Mouse (Mus musculus): Measurements from ENCODE around the gene Adgrl3.

Adgrl3 gene

GRCm38 (mm10) chr5:81218500-81219057 is 198.6 kb downstream of the Adgrl3 start:
- CTCF ChIA-PET, result no interaction called here
- POLR2A ChIA-PET, result no interaction called here

GRCm38 (mm10) chr5:81224465-81224864 is 204.5 kb downstream of the Adgrl3 start:
- POLR2A ChIA-PET, result no interaction called here
- CTCF ChIA-PET, result no interaction called here

DNA sequence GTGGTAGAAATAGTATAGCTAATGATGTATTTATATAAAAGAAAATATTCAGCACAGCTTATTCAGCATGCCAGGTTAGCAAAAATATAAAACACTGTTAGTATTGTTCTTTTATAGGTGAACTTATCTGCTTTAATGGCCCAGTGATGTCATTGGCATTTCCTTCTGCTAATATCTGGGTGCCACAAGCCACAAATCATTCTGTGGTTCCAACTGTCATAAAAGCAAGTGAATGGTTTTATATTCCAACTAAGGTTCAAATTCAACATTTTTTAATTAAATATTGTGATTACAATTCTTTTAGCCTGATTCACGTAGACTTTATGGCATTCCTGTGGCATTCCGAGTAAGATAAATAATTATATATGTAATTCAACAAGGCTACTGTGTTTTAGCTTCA is 205.5 kb downstream of the Adgrl3 start:
- CTCF ChIA-PET, result no interaction called here

DNA sequence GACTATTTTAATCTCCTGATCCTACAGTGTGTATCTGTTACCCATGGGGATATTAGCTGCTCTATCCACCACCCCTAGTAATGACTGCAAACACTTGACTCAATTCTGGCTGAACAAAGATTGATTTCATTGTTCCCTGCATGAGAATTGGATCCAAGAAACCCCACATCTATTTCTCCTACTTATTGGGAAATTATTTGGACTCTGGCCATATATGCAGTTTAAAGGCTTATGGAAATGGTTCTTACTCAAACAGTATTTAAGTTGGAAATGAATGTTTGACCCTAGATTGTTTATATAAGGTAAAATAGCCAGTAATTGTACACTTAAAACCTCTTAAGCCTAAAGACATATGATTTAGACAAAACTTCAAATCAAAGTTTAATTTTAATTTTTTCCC is 207.3 kb downstream of the Adgrl3 start:
- ChIA-PET CTCF (no interaction called here), POLR2A (no interaction called here)

More for the DNA sequence above, 205.5 kb downstream of the Adgrl3 start:
- POLR2A ChIA-PET, result no interaction called here

DNA sequence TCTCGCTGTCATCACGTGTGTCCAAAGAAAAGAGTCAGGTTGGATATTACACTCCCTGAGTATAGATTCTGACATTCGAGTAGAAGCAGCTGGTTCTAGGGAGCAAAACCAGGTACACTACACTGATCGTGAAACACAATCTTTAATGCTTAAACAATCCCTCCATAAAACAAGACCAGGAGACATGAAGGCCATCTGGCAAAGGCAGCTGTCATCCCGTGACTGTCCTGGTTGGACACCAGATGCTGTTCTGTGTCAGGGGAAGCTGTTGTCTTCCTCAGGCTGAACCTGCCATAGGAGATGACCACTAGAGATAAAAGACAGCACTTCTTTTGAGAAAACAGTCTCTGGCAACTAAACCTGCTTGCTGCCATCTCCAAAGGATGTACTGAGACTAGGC is 228.8 kb downstream of the Adgrl3 start:
- ChIA-PET CTCF (no interaction called here), POLR2A (no interaction called here)

- POLR2A ChIA-PET, result no interaction called here
- CTCF ChIA-PET, result no interaction called here
Observed at GRCm38 (mm10) chr5:81256091-81256490, 236.2 kb downstream of the Adgrl3 start.

DNA sequence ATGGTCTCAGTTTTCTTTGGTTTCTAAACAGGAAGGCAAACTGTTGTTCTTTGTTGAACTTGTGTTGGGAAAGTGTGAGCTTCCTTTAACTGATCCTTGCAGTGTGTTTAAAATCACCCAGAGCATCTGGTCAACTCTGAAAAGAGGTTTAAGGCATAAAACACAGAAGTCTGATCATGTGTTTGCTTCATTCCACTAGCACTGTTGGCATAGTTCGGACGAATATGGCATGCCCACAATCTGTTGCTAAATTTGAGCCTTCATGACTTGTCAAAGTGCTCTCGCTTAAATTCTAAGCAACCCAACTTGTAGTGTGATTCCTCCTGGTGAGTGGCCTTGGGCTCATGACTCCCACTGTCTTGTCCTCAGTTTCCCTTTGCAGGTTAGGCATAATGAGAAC is 249.8 kb downstream of the Adgrl3 start:
- CTCF ChIA-PET, result no interaction called here
- POLR2A ChIA-PET, result no interaction called here

DNA sequence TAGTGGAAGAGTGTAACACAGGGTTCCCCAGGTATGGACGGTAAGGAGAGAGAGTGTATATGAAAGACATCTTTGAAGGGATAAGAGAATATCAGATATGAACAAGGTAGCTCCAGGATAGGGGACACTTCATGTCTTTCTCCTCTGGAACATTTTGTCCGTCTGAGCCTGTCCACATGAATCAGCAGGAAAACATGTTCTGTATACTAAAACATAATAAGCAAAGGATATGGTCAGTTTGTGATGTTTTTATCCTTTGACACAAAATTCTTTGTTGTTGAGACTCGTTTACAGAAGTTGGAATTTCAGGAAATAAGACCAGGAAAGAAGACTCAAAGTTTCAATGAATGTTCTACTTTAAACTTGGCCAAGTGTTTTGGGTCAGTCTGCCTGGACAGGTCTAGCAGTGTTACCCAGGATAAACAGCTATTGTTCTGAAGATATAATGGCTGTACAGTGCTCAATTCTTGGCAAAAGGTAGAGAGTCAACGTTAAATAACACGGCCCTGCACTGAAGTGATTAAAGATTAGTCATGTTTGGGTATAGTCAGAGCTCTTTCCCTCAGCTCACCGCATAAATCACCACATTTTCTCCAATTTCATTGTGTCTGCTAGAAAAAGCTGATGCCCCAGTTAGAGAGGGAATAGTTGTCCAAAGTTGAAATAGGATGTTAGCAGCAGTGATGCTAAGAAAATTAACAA is 255.6 kb downstream of the Adgrl3 start:
- POLR2A ChIA-PET, result no interaction called here
- CTCF ChIA-PET, result no interaction called here

DNA sequence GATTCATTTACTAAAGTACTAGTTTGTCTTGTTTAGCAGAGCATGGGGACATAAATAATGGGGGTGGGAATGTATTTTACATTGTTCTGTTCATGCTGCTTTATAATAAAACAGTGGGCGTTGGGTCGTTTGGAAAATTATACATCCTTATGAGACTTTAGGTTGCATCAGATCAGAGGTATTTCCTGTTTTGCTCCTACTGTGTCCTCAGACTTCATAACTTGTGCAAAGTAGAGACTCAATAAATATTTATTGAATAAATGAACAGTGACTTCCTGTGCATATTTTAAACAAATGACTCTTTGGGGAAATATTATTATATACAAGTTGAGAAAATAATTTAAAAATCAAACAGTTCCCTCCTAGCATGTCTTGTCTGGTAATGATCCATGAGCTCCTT is 259.3 kb downstream of the Adgrl3 start:
- ChIA-PET POLR2A (interaction anchor here in 1 of 4 experiments (0.6 kb wide), 1 partner anchor 39 kb away, joined by 3 read pairs; no protein-coding TSS in a partner anchor), CTCF (no interaction called here)

- ChIA-PET POLR2A (no interaction called here), CTCF (no interaction called here)
Observed at GRCm38 (mm10) chr5:81285643-81286042, 265.7 kb downstream of the Adgrl3 start.

- CTCF ChIA-PET, result no interaction called here
- POLR2A ChIA-PET, result no interaction called here
Observed at GRCm38 (mm10) chr5:81301874-81302273, 281.9 kb downstream of the Adgrl3 start.

- ChIA-PET POLR2A (no interaction called here), CTCF (no interaction called here)
Observed at GRCm38 (mm10) chr5:81317406-81318112, 297.6 kb downstream of the Adgrl3 start.

DNA sequence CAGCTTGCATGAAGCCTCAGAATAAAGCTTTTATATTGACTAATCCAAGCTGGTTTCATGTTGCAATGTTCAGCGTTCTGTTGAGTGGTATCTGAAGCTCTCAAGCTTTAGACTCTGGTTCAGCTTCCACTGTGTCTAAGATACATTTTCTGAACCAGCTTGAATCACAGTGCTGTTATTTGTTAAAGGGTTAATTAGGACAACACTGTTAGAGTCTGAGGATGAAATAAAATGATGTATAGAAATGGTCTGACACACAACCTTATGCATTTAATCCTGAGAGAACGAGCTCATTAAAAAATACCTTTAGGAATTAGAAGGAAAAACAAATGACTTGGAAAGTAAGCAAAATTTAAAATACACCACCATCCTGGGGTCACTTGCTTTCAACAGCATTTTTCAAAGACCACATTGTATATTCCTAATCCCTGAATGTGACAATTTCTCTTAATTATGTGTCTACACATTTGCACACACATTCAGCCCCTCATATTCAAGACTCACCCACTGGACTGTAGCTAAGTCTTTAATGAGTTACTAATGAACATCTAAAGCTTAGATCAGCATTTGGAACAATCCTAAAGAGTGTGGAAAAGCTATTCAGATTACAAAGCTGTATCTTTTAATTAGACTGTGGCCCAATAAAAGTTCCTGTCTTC is 301.5 kb downstream of the Adgrl3 start:
- POLR2A ChIA-PET, result no interaction called here
- CTCF ChIA-PET, result no interaction called here

DNA sequence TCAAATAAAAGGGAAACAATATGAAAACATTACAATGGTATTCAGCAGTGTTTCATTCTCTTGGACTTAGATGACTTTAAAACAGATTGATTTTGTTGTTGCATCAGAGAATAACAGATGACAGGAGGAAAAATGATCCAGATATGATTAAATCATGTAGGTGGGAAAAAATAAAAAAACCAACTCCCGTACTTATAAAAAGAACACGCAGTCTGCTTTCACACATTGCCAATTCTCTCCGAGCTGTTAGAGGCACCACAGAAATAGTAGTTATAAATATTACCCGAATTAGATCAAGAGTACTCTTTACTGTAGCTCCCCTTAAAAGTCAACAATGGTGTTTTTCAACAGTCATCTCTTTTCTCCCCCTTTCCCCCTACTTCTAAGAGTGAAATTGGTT is 302.1 kb downstream of the Adgrl3 start:
- POLR2A ChIA-PET, result interaction anchor here in 1 of 4 experiments (0.7 kb wide), 1 partner anchor 150 kb away, joined by 3 read pairs; no protein-coding TSS in a partner anchor
- CTCF ChIA-PET, result no interaction called here

DNA sequence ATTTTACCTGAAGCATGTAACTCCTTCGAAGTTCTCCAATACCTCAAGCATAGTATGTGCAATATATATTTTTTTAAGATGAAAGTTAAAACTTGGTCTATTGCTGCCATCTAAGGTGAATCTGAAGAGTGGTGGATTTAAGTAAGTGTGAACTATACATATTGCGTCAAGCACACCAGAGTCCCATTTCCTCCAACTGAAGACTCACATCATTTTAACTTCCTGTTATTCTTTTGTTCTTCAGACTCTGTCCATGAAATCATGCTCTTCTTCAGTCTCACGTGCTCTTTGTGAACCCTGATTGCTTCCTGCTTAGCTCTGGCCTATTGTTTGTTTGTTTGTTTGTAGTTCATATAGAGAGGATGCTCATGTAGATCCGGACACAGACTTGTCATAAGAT is 307.0 kb downstream of the Adgrl3 start:
- CTCF ChIA-PET, result no interaction called here
- POLR2A ChIA-PET, result interaction anchor here in 1 of 4 experiments (0.7 kb wide), 1 partner anchor 722 kb away, joined by 4 read pairs; no protein-coding TSS in a partner anchor

DNA sequence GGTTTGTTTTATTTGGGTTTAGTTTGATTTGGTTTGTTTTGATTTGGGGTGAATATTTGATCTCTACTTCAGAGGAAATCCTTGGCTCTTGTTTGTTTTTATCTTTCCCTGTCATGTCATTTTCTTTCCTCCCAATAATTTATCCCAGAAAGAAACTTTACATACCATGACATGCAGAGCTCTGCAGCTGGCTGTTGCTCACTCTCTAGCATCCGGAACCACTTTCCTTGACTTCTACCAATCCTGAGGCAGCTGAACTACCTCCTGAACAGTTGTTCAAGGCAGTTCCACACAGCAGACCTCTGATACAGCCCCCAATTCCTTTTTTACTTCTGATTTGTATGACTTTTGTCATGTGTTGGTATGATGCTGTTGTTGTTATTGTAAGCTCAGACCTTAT is 307.5 kb downstream of the Adgrl3 start:
- ChIA-PET CTCF (interaction anchor here in 1 of 4 experiments (0.7 kb wide), 1 partner anchor 443 kb away, joined by 4 read pairs; no protein-coding TSS in a partner anchor), POLR2A (no interaction called here)

- POLR2A ChIA-PET, result no interaction called here
Observed at GRCm38 (mm10) chr5:81329571-81329971, 309.6 kb downstream of the Adgrl3 start.

DNA sequence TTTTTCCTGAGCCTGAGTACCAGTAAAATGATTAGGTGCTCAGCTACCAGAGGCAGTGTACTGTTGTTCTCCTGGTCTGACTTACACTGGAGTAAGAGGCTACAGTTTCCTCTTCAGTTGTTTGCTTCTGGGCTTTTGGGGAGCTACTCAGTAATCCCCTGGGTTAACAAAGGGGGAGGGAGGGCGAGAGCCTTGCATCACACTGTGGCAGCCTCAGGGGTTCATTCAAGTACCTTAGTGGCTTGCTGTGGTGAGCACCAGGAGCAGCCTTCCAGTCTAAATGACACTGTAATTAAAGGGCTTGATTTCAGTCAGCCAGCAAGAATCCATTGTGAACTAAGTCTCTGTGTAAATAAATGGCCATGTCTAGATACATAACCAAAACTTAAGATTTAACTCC is 324.4 kb downstream of the Adgrl3 start:
- CTCF ChIA-PET, result interaction anchor here in 1 of 4 experiments (0.5 kb wide), 1 partner anchor 13 kb away, joined by 3 read pairs; no protein-coding TSS in a partner anchor
- POLR2A ChIA-PET, result no interaction called here

More at GRCm38 (mm10) chr5:81329571-81329971, 309.6 kb downstream of the Adgrl3 start:
- CTCF ChIA-PET, result interaction anchor here in 1 of 4 experiments (0.6 kb wide), 1 partner anchor 787 kb away, joined by 4 read pairs; no protein-coding TSS in a partner anchor

- ChIA-PET CTCF (no interaction called here), POLR2A (interaction anchor here in 1 of 4 experiments (0.9 kb wide), 1 partner anchor 20 kb away, joined by 4 read pairs; no protein-coding TSS in a partner anchor)
Observed at GRCm38 (mm10) chr5:81345096-81345435, 325.1 kb downstream of the Adgrl3 start.

DNA sequence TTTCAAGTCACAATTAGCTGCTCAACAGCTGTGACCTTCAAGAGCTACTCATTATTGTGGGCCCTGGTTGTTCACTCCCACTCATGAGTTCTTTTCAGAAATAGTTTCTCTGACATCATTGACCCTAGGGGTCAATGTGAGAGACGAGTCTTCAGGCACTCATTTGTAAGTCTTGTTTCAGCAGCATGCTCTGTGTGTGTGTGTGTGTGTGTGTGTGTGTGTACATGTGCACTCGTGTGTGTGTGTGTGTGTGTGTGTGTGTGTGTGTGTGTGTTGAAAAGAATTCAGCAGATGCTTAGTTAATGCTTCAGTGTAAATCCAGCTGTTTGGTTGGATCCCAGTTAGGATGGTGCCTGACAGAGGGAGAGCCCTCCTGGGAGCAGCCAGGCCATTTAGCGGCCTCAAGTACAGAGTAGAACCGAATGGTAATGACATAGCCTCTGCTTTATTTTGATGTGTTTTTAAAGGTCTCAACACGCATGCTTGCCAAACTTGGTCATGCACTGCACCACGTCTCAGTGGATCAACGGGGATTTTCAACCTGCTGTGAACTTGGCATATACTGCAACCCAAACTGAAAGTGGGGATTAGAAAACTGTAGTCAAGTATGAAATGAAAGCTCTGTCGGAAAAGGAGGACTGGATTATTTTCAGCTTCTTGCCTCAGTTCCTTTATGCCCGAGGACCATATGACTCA is 325.6 kb downstream of the Adgrl3 start:
- CTCF ChIA-PET, result no interaction called here
- POLR2A ChIA-PET, result interaction anchor here in 1 of 4 experiments (0.9 kb wide), 1 partner anchor 21 kb away, joined by 4 read pairs; no protein-coding TSS in a partner anchor
